Mouse (Mus musculus) hindbrain, embryonic 15.5 days (tissue): Measurements from ENCODE around the gene Sipa1l3. TPM values are rescaled to one million over a fixed set of nuclear protein-coding genes. Genes with fewer than 3 reads are reported as not detected.

Experiments used
- ATAC-seq: fragments of 200-750 bp; cut with Nextera tagmentation; 2 replicates; pipeline ENCODE4 v1.8.0; 2017; ENCODE audit warnings: low read depth, moderate number of reproducible peaks, moderate TSS enrichment; ENCODE audit not compliant: low FRiP score
- H3K27ac ChIP-seq: fragments of 300-500 bp; sonication (generic); replicated peaks from 2 replicates; pipeline ENCODE4 v1.5.1; 2015; ENCODE audit warnings: mild to moderate bottlenecking, inconsistent platforms
- H3K27me3 ChIP-seq: fragments of 300-500 bp; sonication (generic); 2 replicates; pipeline ENCODE4 v1.6.1; 2015; ENCODE audit warnings: control low read depth, inconsistent platforms
- H3K36me3 ChIP-seq: fragments of 300-500 bp; sonication (generic); 2 replicates; pipeline ENCODE4 v1.6.1; 2015; ENCODE audit warnings: control low read depth, inconsistent platforms
- H3K4me1 ChIP-seq: fragments of 300-500 bp; sonication (generic); replicated peaks from 2 replicates; pipeline ENCODE4 v1.6.1; 2015; ENCODE audit warnings: control low read depth, inconsistent platforms
- H3K4me2 ChIP-seq: fragments of 300-500 bp; sonication (generic); 2 replicates; pipeline ENCODE4 v1.6.1; 2015; ENCODE audit warnings: moderate library complexity, mild to moderate bottlenecking, inconsistent platforms
- H3K4me3 ChIP-seq: fragments of 300-500 bp; sonication (generic); 2 replicates; pipeline ENCODE4 v1.5.1; 2015; ENCODE audit warnings: mild to moderate bottlenecking, inconsistent platforms
- H3K9ac ChIP-seq: fragments of 300-500 bp; sonication (generic); 2 replicates; pipeline ENCODE4 v1.6.1; 2015; ENCODE audit warnings: inconsistent platforms
- H3K9me3 ChIP-seq: fragments of 300-500 bp; sonication (generic); 2 replicates; pipeline ENCODE4 v1.6.1; 2016; ENCODE audit warnings: control low read depth, inconsistent platforms
- WGBS: fragments of 180-500 bp; shearing (Covaris S2); methylation state at CpG from one replicate; pipeline ENCODE4 v1.1.7; 2015; 5-methylcytosine and 5-hydroxymethylcytosine counted together
- polyA plus RNA-seq: library from polyadenylated mRNA; unstranded; fragments of >200 nt; fragmentation: Nextera tagmentation; extraction: Ambion mirVana; gene quantifications from 2 replicates; pipeline ENCODE4 v1.2.1, GENCODE M21; 2015

The Sipa1l3 gene
- polyA plus RNA-seq, 1 experiment from 2014 or later = 23.3 TPM

DNA sequence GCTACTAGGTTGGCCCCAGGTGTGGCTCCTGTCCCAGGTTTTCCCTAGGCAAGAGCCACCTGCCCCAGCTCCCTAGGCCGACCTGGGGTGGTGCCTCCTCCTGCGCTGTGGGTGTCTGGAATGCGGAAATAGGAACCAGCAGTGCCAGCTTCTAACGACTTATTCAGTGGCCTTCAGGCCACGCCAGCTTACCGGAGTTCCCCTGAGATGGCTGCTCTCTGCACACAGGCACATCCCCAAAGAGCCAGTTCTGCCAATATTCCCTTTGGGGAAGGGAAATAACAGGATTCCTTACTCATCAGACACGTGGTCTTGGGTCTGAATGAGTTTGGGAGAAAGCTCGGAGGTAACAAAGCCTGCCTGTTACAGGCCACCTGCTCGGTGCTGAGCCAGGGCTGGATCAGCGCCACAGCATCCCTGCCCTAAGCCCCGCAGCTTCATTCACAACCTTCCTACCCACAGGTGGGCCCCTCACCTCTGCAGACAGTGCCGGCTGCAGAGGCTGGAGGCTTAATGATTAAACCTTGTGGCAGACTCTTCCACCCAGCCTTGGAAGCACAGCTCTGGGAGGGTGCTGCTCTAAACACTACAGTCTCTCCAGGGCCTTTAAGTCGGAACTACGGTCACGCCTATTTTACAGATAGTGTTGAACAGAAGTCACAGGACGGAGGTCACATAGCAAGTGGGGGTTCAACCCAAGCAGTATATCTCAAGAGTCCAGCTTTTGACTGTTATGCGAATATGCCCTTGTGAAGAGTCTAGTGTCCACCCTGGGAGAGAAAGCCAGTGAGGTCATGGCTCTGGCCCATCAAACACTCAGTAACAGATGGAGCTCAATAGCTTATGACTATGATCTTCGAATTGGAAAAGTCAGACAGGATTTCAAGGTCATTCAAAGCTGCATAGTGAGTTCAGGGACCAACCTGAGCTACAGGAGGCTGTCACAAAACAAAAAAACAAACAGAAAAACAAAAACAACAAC, 12.8 kb downstream of the Sipa1l3 start:
- Histone ChIP-seq H3K4me1 (peaks cover 34% of the 10 kb centered on the region), H3K36me3 (no peaks in the 10 kb centered on the region), H3K27ac (peak overlapping the region; percentile 26; the same call in 1 of the 2 replicates), H3K4me2 (peak overlapping the region; percentile 2; the same call in 1 of the 2 replicates), H3K4me3 (no peak overlapping the region), H3K27me3 (no peaks in the 10 kb centered on the region), H3K9ac (no peak overlapping the region), H3K9me3 (no peaks in the 10 kb centered on the region)
- peak; percentile 36 for ATAC-seq
- WGBS = 21% methylated on average over 18 of the region's 18 CpGs

DNA sequence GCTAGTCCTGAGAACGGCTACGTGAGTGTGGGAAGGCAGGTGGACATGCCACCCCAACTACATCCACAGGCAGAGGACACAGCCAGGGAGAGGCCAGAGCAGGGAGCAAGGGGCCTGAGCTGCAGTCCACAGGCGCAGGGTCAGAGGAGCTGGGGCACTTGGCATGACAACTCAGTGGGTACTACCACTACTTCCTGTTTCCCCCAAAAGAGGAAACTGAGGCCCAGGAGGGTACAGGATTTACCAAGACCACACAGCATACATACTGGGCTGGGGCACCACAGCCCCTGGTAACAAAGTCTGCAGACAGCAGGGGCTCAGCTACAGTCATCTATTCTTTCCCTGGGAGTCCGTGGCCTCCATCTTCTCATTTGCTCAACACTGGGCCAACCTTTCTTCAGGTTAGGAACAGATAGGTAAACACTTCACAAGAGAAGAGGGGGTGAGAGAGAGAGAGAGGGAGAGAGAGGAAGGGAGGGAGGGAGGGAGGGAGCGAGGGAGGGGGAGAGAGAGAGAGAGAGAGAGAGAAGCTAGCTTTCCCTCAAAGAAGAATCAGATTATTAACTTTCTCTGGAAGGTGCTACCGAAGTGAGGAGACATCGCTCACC, 13.7 kb downstream of the Sipa1l3 start:
- H3K4me3 ChIP-seq = no peak overlapping the region
- H3K36me3 ChIP-seq = no peaks in the 10 kb centered on the region
- H3K27ac ChIP-seq = no peak overlapping the region
- no peak for ATAC-seq
- whole genome bisulfite sequencing = 69% methylated on average over 7 of the region's 7 CpGs
- H3K9ac ChIP-seq = no peak overlapping the region
- H3K9me3 ChIP-seq = no peaks in the 10 kb centered on the region
- H3K4me2 ChIP-seq = no peak overlapping the region
- H3K27me3 ChIP-seq = no peaks in the 10 kb centered on the region
- H3K4me1 ChIP-seq = peaks cover 34% of the 10 kb centered on the region

DNA sequence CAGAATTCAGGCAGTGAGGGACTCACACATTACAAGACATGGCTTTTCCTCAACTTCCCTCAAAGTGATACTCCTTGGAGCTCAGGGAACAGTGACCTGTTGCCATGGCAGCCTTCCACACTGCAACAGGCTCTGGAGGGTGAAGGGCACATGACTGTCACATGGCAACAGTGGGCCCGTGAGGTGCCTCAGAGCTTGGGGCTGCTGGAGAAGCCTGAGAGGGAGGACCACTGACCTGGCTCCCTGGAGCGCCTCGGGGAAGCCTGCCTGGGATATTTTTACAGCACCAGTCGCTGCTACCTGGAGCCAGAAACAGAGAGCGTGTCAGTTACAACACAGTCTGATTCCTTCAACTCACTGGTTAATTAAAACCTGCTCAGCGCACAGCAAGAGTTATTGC, 14.8 kb downstream of the Sipa1l3 start:
- H3K4me2 ChIP-seq = no peak overlapping the region
- WGBS = 60% methylated on average over 6 of the region's 6 CpGs
- no peak overlapping the region for H3K9ac ChIP-seq
- no peaks in the 10 kb centered on the region for H3K9me3 ChIP-seq
- no peak overlapping the region for H3K4me3 ChIP-seq
- H3K27me3 ChIP-seq = no peaks in the 10 kb centered on the region
- no peaks in the 10 kb centered on the region for H3K36me3 ChIP-seq
- peaks cover 31% of the 10 kb centered on the region for H3K4me1 ChIP-seq
- ATAC-seq = no peak
- no peak overlapping the region for H3K27ac ChIP-seq

DNA sequence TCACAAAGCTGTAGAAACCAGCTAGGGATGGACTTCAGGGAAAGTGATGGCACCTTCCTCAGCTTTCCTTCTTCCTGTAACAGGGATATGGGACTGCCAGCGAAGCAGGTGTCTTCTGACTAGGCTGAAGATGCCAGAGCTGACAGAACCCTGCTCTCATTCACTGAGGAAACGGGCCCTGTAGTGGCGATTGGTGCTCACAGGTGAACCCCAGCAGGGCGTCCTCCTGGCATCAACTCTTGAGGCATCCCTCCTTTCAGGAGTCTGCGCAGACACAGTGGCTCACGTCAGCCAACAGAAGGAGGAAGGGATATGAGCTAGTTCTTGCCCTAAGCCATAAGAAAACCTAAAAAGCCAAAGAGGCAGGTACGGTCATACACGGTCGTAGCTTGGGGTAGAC, 17.2 kb downstream of the Sipa1l3 start:
- Histone ChIP-seq H3K27me3 (no peaks in the 10 kb centered on the region), H3K4me1 (peaks cover 40% of the 10 kb centered on the region), H3K4me3 (no peak overlapping the region), H3K4me2 (no peak overlapping the region), H3K27ac (no peak overlapping the region), H3K9ac (no peak overlapping the region), H3K9me3 (no peaks in the 10 kb centered on the region), H3K36me3 (no peaks in the 10 kb centered on the region)
- ATAC-seq = no peak
- WGBS = 93% methylated on average over 9 of the region's 9 CpGs

DNA sequence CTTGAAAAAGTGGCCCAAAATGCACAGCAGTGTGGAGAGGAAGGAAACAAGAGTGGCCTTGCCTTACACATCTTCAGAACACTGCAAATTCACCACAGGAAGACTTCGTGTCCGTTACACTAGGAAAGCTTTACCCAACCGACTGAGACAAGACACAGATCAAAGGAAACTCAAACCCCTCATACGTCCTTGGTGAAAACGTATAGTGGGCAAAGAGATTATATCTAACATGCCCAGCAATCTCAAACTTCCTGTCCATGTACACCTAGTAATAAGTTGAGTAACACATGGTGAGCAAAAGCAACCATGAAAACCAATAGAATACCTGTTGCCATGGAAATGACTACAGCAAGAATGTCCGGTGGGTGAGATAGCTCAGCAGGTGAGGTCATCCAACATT, 19.4 kb downstream of the Sipa1l3 start:
- Histone ChIP-seq H3K4me1 (peaks cover 25% of the 10 kb centered on the region), H3K9ac (no peak overlapping the region), H3K27me3 (no peaks in the 10 kb centered on the region), H3K9me3 (no peaks in the 10 kb centered on the region), H3K27ac (no peak overlapping the region), H3K4me3 (no peak overlapping the region), H3K4me2 (no peak overlapping the region), H3K36me3 (no peaks in the 10 kb centered on the region)
- 81% methylated on average over 6 of the region's 6 CpGs for WGBS
- ATAC-seq = no peak

DNA sequence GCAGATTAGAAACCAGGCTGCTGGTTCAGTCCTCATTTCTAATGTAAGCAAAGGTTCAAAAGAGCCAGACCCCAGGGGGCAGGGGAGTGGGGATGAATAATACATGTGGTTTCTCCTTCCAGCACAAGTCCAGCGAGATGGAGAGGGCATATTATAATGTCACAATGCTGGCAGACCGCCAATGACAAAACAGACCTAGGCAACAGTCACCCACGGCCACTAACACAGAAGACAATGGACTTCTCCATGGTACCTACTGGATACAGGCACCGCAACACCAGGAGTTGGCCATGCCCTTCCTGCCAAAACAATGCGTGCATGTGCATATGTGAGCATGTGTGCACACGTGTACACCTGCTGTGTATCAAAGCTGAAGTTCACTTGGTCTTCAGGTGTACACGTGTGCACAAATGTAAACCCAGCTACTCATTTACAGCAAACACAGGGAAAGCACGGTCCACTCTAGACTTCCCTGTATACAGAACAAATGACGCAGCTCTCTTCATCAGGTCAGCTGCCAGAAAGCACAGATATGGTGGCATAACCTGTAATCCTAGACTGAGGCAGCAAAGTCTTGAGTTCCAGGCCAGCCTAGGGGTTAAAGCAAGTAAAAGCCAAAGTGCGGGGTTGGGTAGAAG, 21.4 kb downstream of the Sipa1l3 start:
- peaks cover 17% of the 10 kb centered on the region for H3K4me1 ChIP-seq
- no peaks in the 10 kb centered on the region for H3K36me3 ChIP-seq
- no peak overlapping the region for H3K4me2 ChIP-seq
- H3K9ac ChIP-seq = no peak overlapping the region
- no peak overlapping the region; the same call in 1 of the 2 replicates for H3K27ac ChIP-seq
- no peak overlapping the region for H3K4me3 ChIP-seq
- H3K9me3 ChIP-seq = no peaks in the 10 kb centered on the region
- WGBS = 33% methylated on average over 10 of the region's 10 CpGs
- peak; percentile 49; the same call in 1 of the 2 replicates for ATAC-seq
- H3K27me3 ChIP-seq = no peaks in the 10 kb centered on the region

DNA sequence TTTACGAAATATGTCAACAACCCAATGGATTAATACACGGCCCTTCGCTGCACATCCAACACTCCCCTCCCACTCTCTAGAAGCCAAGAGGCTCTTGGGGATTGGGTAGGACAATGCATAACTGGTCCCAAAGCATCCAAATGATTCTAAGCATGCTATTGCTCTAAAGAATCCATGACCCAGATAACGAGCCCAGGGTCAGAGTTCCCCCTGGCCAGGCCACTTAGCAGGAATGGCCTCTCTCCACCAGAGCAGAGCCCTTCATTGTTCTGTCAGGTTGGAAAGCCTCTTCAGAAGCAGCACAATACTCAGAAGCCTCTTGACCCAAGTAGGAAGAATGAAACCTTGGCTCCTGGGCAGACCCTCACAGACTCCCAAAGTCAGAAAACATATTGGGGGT, 22.1 kb downstream of the Sipa1l3 start:
- H3K27me3 ChIP-seq = no peaks in the 10 kb centered on the region
- no peaks in the 10 kb centered on the region for H3K9me3 ChIP-seq
- H3K4me3 ChIP-seq = no peak overlapping the region
- H3K27ac ChIP-seq = no peak overlapping the region; the same call in 1 of the 2 replicates
- no peak for ATAC-seq
- H3K4me1 ChIP-seq = peaks cover 17% of the 10 kb centered on the region
- no peaks in the 10 kb centered on the region for H3K36me3 ChIP-seq
- 40% methylated on average over 4 of the region's 4 CpGs for WGBS
- H3K9ac ChIP-seq = no peak overlapping the region
- H3K4me2 ChIP-seq = no peak overlapping the region

DNA sequence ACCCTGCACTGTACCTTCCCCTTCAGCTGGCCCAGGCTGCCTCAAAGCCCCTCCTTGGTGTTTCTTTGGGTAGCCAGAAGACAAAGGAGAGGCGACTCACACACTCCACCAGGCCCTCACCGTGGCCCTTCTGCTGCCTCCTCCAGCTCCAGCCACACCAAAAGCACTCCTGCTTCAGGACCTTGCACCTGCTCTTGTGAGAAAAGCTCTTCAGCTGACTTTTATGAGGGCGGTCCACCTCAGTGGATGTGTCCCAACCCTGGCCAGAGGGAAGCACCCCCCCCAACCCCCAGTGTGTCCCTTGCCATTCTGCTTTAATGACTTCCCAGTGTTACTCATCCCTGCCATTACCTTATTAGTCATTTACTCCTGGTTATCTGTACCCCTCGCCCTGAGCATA, 22.6 kb downstream of the Sipa1l3 start:
- H3K4me1 ChIP-seq = peaks cover 17% of the 10 kb centered on the region
- WGBS = 52% methylated on average over 4 of the region's 4 CpGs
- no peaks in the 10 kb centered on the region for H3K36me3 ChIP-seq
- no peak overlapping the region for H3K4me3 ChIP-seq
- H3K9ac ChIP-seq = no peak overlapping the region
- H3K4me2 ChIP-seq = no peak overlapping the region
- no peak overlapping the region for H3K27ac ChIP-seq
- ATAC-seq = no peak
- H3K27me3 ChIP-seq = no peaks in the 10 kb centered on the region
- H3K9me3 ChIP-seq = no peaks in the 10 kb centered on the region

DNA sequence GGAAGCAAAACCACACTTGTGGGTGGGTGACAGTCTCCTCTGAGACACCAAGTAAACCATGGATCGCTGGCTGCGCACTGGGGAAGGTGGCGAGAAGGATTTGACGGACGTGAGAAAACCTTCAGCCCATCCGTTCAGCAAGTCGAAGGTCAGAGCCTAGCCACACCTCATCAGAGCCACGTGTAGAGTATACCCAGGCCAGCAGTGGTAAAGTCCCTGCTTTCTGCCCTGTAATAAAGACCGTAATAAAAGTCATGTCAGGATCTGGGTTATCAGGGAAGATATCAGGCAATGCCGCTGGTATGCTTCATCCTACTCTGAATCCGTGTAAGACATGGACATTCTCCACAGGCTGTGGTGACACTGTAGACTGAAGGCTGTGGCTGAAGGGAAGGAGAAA, 23.6 kb downstream of the Sipa1l3 start:
- no peaks in the 10 kb centered on the region for H3K27me3 ChIP-seq
- peaks cover 24% of the 10 kb centered on the region for H3K4me1 ChIP-seq
- no peaks in the 10 kb centered on the region for H3K36me3 ChIP-seq
- WGBS = 86% methylated on average over 11 of the region's 11 CpGs
- no peak overlapping the region for H3K27ac ChIP-seq
- no peak for ATAC-seq
- no peak overlapping the region for H3K4me2 ChIP-seq
- no peaks in the 10 kb centered on the region for H3K9me3 ChIP-seq
- no peak overlapping the region for H3K9ac ChIP-seq
- no peak overlapping the region for H3K4me3 ChIP-seq

DNA sequence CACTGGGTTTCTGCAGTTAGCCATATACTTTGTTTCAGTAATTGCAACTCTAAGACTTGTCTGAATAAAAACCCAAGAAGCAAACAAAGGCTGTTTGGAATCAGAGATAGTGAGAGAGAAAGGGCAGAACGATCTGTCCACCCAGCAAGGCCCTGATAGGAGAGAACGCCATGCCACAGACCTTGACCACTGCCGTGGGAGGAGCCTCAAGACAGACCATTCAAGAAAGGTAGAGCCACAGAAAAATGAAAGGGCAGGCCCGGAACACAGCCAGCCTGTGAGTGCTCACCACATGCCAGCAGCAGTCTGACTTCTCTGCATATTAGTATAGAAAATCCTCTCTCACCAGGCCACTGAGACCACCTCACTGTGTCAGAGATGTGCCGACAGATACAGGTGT, 24.4 kb downstream of the Sipa1l3 start:
- peaks cover 31% of the 10 kb centered on the region for H3K4me1 ChIP-seq
- no peaks in the 10 kb centered on the region for H3K27me3 ChIP-seq
- H3K36me3 ChIP-seq = no peaks in the 10 kb centered on the region
- no peak overlapping the region for H3K9ac ChIP-seq
- no peak overlapping the region for H3K4me3 ChIP-seq
- H3K9me3 ChIP-seq = no peaks in the 10 kb centered on the region
- H3K4me2 ChIP-seq = no peak overlapping the region
- WGBS = 89% methylated on average over 5 of the region's 5 CpGs
- H3K27ac ChIP-seq = no peak overlapping the region
- no peak for ATAC-seq

DNA sequence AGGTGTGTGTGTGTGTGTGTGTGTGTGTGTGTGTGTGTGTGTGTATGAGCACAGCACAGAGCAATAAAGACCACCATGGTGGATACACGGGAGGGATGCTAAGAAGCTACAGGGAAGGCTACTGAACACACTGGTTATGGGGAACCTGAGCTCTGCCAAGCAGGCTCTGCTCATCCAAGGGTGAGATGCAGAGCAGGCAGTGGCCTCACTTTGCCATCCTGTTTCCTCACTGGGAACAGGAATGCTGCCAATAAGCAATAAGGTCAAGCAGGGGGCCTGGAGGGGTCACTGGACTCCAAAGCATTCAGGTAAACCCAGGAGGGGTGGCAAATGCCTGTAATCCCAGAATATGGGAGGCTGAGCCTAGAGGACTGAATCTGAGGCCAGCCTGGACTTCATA, 25.4 kb downstream of the Sipa1l3 start:
- WGBS = 42% methylated on average over 1 of the region's 1 CpGs
- ATAC-seq = no peak
- H3K27me3 ChIP-seq = no peaks in the 10 kb centered on the region
- H3K9me3 ChIP-seq = no peaks in the 10 kb centered on the region
- no peak overlapping the region for H3K4me2 ChIP-seq
- H3K36me3 ChIP-seq = no peaks in the 10 kb centered on the region
- H3K27ac ChIP-seq = no peak overlapping the region
- H3K9ac ChIP-seq = no peak overlapping the region
- peaks cover 31% of the 10 kb centered on the region for H3K4me1 ChIP-seq
- no peak overlapping the region for H3K4me3 ChIP-seq

DNA sequence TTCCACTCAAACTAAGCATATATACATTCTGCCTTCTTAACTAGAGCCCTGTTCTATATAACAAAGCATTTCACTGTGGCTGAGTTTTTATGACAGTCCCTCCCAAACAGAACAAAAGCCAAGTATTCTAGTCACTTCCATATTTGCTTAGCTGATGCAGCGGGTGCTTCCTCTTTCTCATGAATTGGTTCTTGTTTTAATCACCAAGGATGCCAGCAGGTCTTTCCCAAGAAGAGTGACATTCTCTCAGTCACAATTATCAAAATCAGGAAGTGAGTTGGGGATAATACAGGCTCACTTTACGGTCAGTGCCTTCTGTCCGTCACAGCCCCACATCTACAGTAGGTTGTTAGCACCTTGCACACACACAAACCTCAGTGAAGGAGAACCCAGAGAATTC, 26.6 kb downstream of the Sipa1l3 start:
- Histone ChIP-seq H3K4me3 (no peak overlapping the region), H3K9ac (no peak overlapping the region), H3K27me3 (no peaks in the 10 kb centered on the region), H3K27ac (no peak overlapping the region), H3K36me3 (no peaks in the 10 kb centered on the region), H3K9me3 (no peaks in the 10 kb centered on the region), H3K4me2 (no peak overlapping the region), H3K4me1 (peaks cover 25% of the 10 kb centered on the region)
- WGBS = 72% methylated on average over 3 of the region's 3 CpGs
- ATAC-seq = no peak
